Mouse (Mus musculus): ENCODE measurements around the gene Kcnma1. TPM values are rescaled to one million over a fixed set of nuclear protein-coding genes. Genes with fewer than 3 reads are reported as not detected.

The Kcnma1 gene
- polyA plus RNA-seq, 1 experiment = 1.7 TPM

DNA sequence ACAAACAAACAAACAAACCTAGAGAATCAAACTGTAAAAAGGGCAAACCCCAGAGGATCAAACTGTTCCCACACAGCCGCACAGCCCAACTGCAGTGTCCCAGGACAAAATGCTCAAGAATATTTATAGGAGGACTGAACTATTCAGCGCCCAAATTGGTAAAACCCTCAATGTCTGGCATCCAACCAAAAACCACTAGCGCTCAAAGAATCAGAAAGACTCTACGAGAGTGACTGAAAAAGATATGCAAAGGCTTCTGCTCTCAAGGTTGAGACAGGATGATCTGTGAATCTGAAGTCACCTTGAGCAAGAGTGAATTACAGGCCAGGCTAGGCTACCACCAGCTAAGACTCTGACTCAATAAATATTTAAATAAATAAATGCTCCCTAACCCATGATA lies 167.6 kb downstream of the Kcnma1 start:
- TF ChIP-seq POLR2A (IDR thresholded peaks at IDR 0.05; ENCODE audit: low read depth, low read length) (no peak), CTCF (conservative IDR thresholded peaks at IDR 0.05; ENCODE audit: insufficient read depth, insufficient read length, low read depth, low read length) (no peak)
- no peak overlapping the region for H3K4me3 ChIP-seq (ENCODE audit: insufficient read depth, low read depth, low read length)
- no peak overlapping the region for H3K27ac ChIP-seq (ENCODE audit: insufficient read depth, low read depth, low read length)
- 80% methylated on average over 4 of the region's 4 CpGs for WGBS
- no peaks in the 10 kb centered on the region for H3K4me1 ChIP-seq (ENCODE audit: control insufficient read depth, insufficient read depth, low read length)
- H3K36me3 ChIP-seq (ENCODE audit: control insufficient read depth, insufficient read depth, low read length) = no peaks in the 10 kb centered on the region
- no peak for DNase-seq
- no peaks in the 10 kb centered on the region for H3K27me3 ChIP-seq (replicated peaks; ENCODE audit: control insufficient read depth, insufficient read depth, low read length)

DNA sequence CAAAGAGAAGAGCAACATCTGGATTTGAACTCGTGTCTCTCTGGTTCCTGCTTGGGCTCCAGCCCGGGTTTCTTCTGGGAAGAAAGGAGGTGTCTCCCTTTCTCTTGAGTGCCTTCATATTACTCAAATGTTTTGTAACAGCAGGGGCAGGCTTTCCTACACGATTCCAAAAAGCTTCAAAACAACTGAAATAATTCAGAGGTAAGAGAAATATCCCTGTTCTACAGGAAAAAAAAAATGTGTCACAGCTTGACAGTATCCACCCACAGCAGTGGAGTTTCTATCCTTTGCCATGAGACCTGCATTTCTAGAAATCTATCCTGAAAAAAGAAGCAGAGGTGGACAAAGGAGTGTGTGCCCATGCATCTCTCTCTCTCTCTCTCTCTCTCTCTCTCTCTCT lies 172.3 kb downstream of the Kcnma1 start:
- Histone ChIP-seq H3K4me1 (ENCODE audit: control insufficient read depth, insufficient read depth, low read length) (no peaks in the 10 kb centered on the region), H3K27me3 (replicated peaks; ENCODE audit: control insufficient read depth, insufficient read depth, low read length) (no peaks in the 10 kb centered on the region), H3K27ac (ENCODE audit: insufficient read depth, low read depth, low read length) (no peak overlapping the region), H3K36me3 (ENCODE audit: control insufficient read depth, insufficient read depth, low read length) (no peaks in the 10 kb centered on the region), H3K4me3 (ENCODE audit: insufficient read depth, low read depth, low read length) (no peak overlapping the region)
- DNase-seq = no peak
- TF ChIP-seq POLR2A (IDR thresholded peaks at IDR 0.05; ENCODE audit: low read depth, low read length) (no peak), CTCF (conservative IDR thresholded peaks at IDR 0.05; ENCODE audit: insufficient read depth, insufficient read length, low read depth, low read length) (no peak)
- 76% methylated on average over 3 of the region's 3 CpGs for WGBS

DNA sequence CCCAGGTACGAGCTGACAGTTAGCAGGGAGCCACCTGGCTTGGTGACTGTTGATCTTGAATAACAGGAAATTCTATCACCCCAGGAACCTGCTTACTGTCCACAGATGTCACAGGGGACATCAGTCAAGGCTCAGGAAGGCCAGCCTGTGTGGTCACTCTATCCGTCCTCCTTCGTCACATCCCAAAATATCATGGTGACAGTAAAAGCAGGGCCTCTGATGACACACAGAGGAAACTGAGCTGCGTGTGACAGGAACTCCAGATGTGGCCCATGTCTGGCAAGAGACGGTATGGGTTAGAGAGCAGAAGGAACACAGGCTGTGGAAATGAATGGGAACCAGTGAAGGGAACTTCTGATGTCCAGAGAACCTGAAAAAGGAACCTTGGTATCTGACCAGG lies 174.7 kb downstream of the Kcnma1 start:
- no peak for TF ChIP-seq CTCF (conservative IDR thresholded peaks at IDR 0.05; ENCODE audit: insufficient read depth, insufficient read length, low read depth, low read length)
- TF ChIP-seq POLR2A (IDR thresholded peaks at IDR 0.05; ENCODE audit: low read depth, low read length) = no peak

DNA sequence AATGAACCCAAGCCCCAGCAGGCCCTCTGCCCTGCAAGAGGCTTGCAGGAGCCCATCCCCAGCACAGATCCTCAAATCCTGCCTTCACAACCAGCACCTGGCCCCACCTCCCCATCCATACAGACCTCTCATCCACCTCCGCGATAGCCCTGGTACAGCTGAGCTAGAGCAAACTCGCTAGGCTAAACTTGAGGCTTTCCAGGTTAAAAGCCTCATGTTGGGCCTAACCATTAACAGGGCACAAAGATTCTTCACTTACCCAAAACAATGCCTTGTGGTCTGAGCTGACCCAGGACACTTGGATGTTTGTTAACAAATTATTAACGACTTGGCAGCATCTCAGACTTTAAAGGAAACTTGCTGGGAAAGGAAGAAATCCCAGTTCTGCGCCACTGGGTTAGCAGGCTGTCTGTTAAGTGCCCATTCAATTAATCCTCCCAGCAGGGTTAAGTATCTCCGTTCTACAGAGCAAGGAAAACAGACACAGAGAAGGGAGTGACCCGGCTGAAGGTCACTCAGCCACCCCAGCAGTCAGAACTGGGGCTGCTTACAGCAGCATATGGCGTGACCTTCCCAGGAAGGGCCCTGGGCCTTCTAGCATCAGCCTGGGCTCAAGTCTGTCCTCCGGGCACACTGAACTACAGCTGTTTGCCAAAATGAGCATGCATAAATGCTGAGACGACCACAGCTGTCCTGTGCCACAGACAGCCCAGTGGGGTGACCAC lies 178.7 kb downstream of the Kcnma1 start:
- Histone ChIP-seq H3K27me3 (replicated peaks; ENCODE audit: control insufficient read depth, insufficient read depth, low read length) (no peaks in the 10 kb centered on the region), H3K4me3 (ENCODE audit: insufficient read depth, low read depth, low read length) (no peak overlapping the region), H3K36me3 (ENCODE audit: control insufficient read depth, insufficient read depth, low read length) (no peaks in the 10 kb centered on the region), H3K4me1 (ENCODE audit: control insufficient read depth, insufficient read depth, low read length) (peaks cover 14% of the 10 kb centered on the region; the same call in 1 of the 2 replicates), H3K27ac (ENCODE audit: insufficient read depth, low read depth, low read length) (peak overlapping the region; percentile 75; the same call in 1 of the 2 replicates)
- 33% methylated on average over 10 of the region's 10 CpGs for WGBS
- peak; percentile 94 for DNase-seq
- no peak for TF ChIP-seq POLR2A (IDR thresholded peaks at IDR 0.05; ENCODE audit: low read depth, low read length)
- no peak for TF ChIP-seq CTCF (conservative IDR thresholded peaks at IDR 0.05; ENCODE audit: insufficient read depth, insufficient read length, low read depth, low read length)

More for the DNA sequence above, 174.7 kb downstream of the Kcnma1 start:
- H3K27ac ChIP-seq (ENCODE audit: insufficient read depth, low read depth, low read length) = no peak overlapping the region
- no peak for DNase-seq
- peaks cover 7% of the 10 kb centered on the region; the same call in 1 of the 2 replicates for H3K4me1 ChIP-seq (ENCODE audit: control insufficient read depth, insufficient read depth, low read length)
- H3K36me3 ChIP-seq (ENCODE audit: control insufficient read depth, insufficient read depth, low read length) = no peaks in the 10 kb centered on the region
- no peaks in the 10 kb centered on the region for H3K27me3 ChIP-seq (replicated peaks; ENCODE audit: control insufficient read depth, insufficient read depth, low read length)
- no peak overlapping the region for H3K4me3 ChIP-seq (ENCODE audit: insufficient read depth, low read depth, low read length)
- 76% methylated on average over 5 of the region's 5 CpGs for WGBS

DNA sequence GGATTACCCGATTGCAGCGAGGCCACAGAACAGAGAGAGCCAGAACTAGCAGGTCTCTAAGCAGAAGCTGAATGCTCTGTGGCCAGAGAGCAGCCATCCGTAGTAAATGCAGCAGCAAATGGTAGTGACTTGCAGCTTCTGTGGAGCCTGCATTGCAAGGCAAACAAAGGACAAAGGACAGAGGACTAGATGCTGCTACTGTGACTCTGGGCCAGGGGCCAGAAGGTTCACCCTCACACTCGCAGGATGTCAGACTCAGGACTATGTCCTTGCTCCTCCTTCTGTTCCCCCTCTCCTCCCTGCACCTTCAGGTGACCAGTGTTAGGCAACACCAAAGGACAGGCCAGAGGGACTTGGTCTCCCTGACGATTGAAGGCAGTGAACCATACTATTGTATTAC lies 183.0 kb downstream of the Kcnma1 start:
- 23% methylated on average over 5 of the region's 5 CpGs for WGBS
- peak; percentile 89 for DNase-seq
- TF ChIP-seq CTCF (conservative IDR thresholded peaks at IDR 0.05; ENCODE audit: insufficient read depth, insufficient read length, low read depth, low read length) (no peak), POLR2A (IDR thresholded peaks at IDR 0.05; ENCODE audit: low read depth, low read length) (no peak)
- H3K27me3 ChIP-seq (replicated peaks; ENCODE audit: control insufficient read depth, insufficient read depth, low read length) = no peaks in the 10 kb centered on the region
- H3K4me1 ChIP-seq (ENCODE audit: control insufficient read depth, insufficient read depth, low read length) = peaks cover 14% of the 10 kb centered on the region; the same call in 1 of the 2 replicates
- H3K36me3 ChIP-seq (ENCODE audit: control insufficient read depth, insufficient read depth, low read length) = no peaks in the 10 kb centered on the region
- peak overlapping the region; percentile 8; the same call in 1 of the 2 replicates for H3K27ac ChIP-seq (ENCODE audit: insufficient read depth, low read depth, low read length)
- H3K4me3 ChIP-seq (ENCODE audit: insufficient read depth, low read depth, low read length) = no peak overlapping the region

DNA sequence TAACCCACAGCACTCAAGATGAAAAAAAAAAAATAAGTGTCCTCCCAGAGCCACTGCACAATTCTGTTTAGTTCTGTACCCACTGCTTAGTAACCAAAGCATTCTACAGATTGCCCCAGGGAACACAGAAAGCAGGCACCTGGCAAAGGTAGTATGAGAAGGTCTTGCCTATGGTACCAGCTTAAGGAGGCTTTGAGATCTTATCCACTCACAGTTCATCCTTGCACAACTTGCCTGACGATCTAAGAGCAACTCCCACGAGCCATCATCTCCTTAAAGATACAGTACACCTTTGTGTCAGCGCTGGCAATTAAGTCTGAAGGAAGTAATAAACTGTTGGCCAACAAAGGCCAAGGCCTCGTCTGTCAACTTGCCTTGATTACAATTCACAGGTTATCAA lies 184.0 kb downstream of the Kcnma1 start:
- H3K36me3 ChIP-seq (ENCODE audit: control insufficient read depth, insufficient read depth, low read length) = no peaks in the 10 kb centered on the region
- 41% methylated on average over 4 of the region's 4 CpGs for WGBS
- DNase-seq = no peak
- H3K27me3 ChIP-seq (replicated peaks; ENCODE audit: control insufficient read depth, insufficient read depth, low read length) = no peaks in the 10 kb centered on the region
- no peak overlapping the region for H3K4me3 ChIP-seq (ENCODE audit: insufficient read depth, low read depth, low read length)
- no peak overlapping the region for H3K27ac ChIP-seq (ENCODE audit: insufficient read depth, low read depth, low read length)
- TF ChIP-seq POLR2A (IDR thresholded peaks at IDR 0.05; ENCODE audit: low read depth, low read length) (no peak), CTCF (conservative IDR thresholded peaks at IDR 0.05; ENCODE audit: insufficient read depth, insufficient read length, low read depth, low read length) (no peak)
- H3K4me1 ChIP-seq (ENCODE audit: control insufficient read depth, insufficient read depth, low read length) = peaks cover 14% of the 10 kb centered on the region; the same call in 1 of the 2 replicates

DNA sequence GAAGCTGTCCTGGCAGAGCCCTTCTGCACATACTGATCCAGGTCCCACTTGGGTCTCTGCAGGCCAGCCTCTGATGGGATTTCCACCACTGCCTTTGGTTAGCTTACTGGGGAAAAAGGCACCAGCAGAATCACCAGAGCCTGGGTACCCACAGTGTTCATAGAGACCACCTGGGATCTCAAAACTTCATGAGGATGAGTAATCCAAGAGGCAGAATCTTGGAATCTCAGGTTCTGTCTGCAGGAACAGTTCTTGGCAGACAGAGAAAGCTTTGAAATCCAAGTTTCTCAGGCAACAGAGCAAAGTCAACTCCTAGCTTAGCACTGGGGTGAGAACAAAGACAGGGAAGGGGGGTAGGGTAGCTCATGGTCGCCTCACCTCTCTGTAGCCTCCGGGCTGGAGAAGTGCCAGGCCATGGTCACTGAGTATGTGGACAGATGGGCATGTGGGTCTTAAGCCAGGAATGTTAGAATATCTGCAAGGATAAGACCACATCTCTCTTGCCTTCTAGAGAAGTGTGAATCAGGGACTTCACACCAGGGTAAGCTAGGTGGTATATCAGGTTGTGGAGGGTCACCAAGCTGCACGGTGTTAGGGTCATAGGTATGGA lies 185.5 kb downstream of the Kcnma1 start:
- DNase-seq = no peak
- H3K27ac ChIP-seq (ENCODE audit: insufficient read depth, low read depth, low read length) = no peak overlapping the region
- no peaks in the 10 kb centered on the region for H3K36me3 ChIP-seq (ENCODE audit: control insufficient read depth, insufficient read depth, low read length)
- 69% methylated on average over 3 of the region's 3 CpGs for WGBS
- H3K4me1 ChIP-seq (ENCODE audit: control insufficient read depth, insufficient read depth, low read length) = peaks cover 7% of the 10 kb centered on the region; the same call in 1 of the 2 replicates
- H3K4me3 ChIP-seq (ENCODE audit: insufficient read depth, low read depth, low read length) = no peak overlapping the region
- TF ChIP-seq CTCF (conservative IDR thresholded peaks at IDR 0.05; ENCODE audit: insufficient read depth, insufficient read length, low read depth, low read length) = no peak
- no peak for TF ChIP-seq POLR2A (IDR thresholded peaks at IDR 0.05; ENCODE audit: low read depth, low read length)
- no peaks in the 10 kb centered on the region for H3K27me3 ChIP-seq (replicated peaks; ENCODE audit: control insufficient read depth, insufficient read depth, low read length)
